Mouse (Mus musculus): ENCODE results near the gene Runx2.

Gene Runx2

GRCm38 (mm10) chr17:44588020-44588419 is 226.6 kb downstream of the Runx2 start:
- no peak for DNase-seq (ENCODE audit: low read depth)

GRCm38 (mm10) chr17:44586196-44586595 is 228.4 kb downstream of the Runx2 start:
- no peak for DNase-seq (ENCODE audit: low read depth)

DNA sequence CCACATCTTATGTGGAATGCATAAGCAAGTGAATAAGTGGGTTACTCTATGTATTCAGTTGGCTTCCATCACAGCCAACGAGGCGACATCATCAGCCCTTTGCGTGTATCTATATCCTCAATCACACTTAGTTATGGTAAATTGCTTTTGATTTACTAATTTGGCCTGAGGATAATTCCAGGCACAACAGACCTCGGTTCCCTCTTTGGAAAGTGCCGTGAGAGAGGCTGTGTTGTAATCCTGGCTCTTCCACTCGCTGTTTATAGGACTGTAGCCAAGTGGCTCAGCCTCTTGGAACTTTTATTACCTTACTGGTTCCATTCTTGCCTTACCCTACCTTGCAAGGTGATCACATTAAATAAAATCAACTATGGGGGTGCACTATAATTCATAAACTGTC is 229.8 kb downstream of the Runx2 start:
- no peak for DNase-seq (ENCODE audit: low read depth)

DNA sequence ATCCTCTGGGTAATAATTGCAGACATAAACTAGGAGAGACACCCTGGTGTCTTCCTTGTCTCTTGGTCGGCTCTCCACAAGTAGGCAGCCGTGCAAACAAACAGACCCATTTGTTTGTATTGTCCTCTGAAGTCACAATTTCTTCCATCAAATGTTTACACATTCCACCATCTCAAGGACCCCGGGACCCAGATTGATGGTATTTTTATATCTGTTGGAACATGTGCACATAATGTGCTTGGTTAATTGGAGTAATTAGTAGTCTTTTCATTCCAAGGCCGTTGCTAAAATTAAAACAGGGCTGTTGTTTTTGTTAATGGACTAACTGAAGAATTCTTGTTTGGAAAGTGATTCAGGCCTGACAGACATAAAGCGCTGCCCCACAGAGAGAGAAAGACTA is 236.8 kb downstream of the Runx2 start:
- no peak for DNase-seq (ENCODE audit: low read depth)

DNA sequence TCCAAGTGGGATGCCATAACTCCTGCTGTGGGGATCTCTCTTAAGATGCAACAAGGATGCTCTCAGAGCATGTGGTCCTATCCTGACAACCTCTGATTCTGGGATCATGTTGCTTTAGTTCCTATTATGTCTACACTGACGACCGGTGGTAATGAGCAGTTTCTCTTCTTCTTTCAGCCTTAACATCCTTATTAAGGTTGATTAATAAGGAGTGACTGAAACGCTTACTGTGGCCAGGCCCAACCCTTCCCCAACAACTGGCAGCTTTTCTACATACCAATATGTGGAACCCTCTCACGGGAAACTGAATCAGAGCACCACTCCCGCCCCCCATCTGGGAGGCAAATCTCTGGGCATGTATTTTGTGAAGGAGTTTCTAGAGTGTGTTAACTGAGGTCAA is 243.7 kb downstream of the Runx2 start:
- no peak for DNase-seq (ENCODE audit: low read depth)

DNA sequence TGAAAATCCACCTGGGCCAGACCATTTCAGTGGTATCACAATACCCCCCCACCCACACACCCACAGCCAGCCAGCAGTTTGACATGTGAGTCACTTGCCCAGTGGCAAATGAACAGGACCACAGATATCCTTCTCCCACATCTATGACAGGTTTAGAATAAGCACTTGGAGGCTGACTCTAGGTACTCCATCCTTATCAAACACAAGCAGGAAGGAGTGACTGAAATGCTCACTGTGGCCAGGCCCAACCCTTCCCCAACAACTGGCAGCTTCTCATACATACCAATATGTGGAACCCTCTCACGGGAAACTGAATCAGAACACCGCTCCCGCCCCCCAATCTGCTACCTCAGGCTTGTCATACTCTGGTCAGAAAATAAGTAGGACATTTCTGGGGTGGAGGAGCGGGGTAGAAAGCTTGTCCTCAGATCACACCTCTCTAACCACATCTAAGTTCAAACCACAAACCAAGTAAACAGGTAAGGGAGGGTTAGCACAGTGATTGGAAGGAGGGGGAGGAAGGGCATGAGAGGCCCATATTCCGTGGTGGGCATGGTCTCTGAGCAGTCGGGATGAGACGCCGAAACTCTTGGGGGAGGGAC is 245.5 kb downstream of the Runx2 start:
- DNase-seq (ENCODE audit: low read depth), result no peak

- no peak for DNase-seq (ENCODE audit: low read depth)
Measured at GRCm38 (mm10) chr17:44566992-44567391, 247.6 kb downstream of the Runx2 start.

- no peak for DNase-seq (ENCODE audit: low read depth)
Measured at GRCm38 (mm10) chr17:44565884-44566515, 248.6 kb downstream of the Runx2 start.

- no peak for DNase-seq (ENCODE audit: low read depth)
Measured at GRCm38 (mm10) chr17:44565311-44565831, 249.2 kb downstream of the Runx2 start.

GRCm38 (mm10) chr17:44564611-44565198 is 249.9 kb downstream of the Runx2 start:
- DNase-seq (ENCODE audit: low read depth), result no peak

GRCm38 (mm10) chr17:44560016-44560415 is 254.6 kb downstream of the Runx2 start:
- no peak for DNase-seq (ENCODE audit: low read depth)

DNA sequence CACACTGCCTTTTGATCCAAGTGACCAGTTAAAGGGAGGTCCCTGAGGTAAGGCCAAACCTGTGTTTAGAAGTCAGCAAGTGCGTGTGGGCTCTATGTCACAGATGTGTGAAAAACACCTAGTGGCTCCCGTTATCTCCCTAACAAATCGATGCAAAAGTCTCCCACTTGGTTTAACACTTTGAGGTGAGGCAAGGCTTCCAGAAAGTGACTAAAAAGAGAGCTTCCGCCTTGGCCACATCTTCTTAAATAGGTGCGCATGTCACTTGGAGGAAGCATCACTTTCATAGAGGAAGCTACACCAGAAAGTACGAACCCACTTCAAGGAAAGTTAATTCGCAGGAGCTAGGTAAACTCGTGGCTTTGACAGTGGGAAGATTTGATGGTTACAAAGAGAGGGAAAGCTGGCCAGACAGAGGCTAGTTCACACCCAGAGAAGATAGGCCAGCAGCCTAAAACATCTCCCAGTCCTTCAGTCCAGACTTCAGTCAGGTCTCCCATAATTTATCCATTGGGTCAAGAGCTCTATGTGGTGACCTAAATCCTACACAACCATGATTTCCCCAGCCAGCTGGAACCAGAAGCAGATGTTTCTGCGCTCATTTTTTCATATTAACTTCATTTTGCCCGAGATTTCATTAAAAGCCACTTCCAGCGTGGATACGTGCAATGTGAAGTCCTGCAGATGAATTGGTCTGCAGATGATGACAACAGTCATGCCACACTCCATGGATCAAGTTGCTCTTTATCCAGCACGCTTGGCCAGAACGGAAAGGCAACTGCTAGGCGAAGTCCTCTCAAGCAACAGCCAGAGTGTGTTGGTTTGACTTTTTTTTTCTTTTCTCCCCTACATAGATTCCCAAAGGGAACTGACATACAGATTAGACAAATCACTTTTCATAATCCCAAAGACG is 257.1 kb downstream of the Runx2 start:
- DNase-seq (ENCODE audit: low read depth), result no peak

GRCm38 (mm10) chr17:44554941-44555340 is 259.7 kb downstream of the Runx2 start:
- no peak for DNase-seq (ENCODE audit: low read depth)

DNA sequence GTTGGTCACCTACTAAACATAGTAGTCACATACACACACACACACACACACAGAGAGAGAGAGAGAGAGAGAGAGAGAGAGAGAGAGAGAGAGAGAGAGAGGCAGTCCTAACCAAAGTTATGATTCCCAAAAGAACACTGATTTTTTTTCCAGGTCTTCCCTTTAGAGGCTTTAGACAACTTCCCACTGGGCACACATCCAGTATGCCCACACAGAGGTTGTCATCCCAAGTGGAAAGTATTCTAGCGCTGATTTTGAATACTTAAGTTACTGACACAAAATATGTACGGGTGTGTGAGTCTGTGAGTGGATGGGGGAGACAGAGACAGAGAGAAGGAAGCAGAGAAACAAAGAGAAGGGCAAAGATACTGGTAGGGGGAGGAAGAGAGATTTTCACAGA is 265.0 kb downstream of the Runx2 start:
- no peak for DNase-seq (ENCODE audit: low read depth)

DNA sequence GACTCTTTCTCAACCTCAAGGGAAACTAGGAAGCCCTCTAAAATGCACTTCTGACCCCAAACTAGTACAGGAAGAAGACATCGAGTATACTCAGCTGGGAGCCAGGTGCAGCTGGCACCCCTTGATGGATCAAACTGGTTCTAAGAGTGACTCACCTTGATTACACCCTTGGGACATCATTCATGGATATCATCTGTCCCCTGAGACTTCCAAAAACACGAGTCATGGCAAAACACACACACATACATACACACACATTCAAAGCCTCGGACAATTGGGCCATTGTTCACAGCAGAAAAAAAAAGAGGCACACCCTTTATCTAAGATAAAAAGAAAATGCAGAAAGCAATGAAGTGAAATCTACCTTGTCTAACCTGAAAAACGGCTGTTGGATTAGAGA is 266.7 kb downstream of the Runx2 start:
- DNase-seq (ENCODE audit: low read depth), result no peak

- no peak for DNase-seq (ENCODE audit: low read depth)
Measured at GRCm38 (mm10) chr17:44546801-44547200, 267.8 kb downstream of the Runx2 start.

GRCm38 (mm10) chr17:44545141-44545813 is 269.3 kb downstream of the Runx2 start:
- no peak for DNase-seq (ENCODE audit: low read depth)

- no peak for DNase-seq (ENCODE audit: low read depth)
Measured at GRCm38 (mm10) chr17:44542706-44543105, 271.9 kb downstream of the Runx2 start.

GRCm38 (mm10) chr17:44540699-44541098 is 273.9 kb downstream of the Runx2 start:
- DNase-seq (ENCODE audit: low read depth), result no peak

DNA sequence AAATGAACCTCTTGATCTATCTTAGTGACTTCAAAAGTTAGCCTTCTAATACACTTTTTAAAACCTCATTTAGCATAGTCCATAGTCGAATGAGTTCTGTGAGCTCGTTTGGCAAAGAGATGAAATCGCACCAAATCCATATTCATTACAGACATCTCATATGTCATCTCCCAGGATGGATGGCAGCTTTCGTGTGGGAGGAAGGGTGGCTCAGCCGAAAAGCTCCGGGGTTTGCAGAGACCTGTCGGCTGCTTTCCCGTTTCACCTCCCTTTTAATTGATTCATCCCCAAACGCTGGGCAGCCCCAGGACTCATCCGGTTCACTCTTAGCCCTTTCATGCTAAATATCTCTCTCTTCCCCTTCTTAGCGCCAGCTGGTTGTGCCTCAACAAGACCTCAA is 275.7 kb downstream of the Runx2 start:
- DNase-seq (ENCODE audit: low read depth), result no peak

GRCm38 (mm10) chr17:44530000-44530399 is 284.6 kb downstream of the Runx2 start:
- DNase-seq (ENCODE audit: low read depth), result no peak

DNA sequence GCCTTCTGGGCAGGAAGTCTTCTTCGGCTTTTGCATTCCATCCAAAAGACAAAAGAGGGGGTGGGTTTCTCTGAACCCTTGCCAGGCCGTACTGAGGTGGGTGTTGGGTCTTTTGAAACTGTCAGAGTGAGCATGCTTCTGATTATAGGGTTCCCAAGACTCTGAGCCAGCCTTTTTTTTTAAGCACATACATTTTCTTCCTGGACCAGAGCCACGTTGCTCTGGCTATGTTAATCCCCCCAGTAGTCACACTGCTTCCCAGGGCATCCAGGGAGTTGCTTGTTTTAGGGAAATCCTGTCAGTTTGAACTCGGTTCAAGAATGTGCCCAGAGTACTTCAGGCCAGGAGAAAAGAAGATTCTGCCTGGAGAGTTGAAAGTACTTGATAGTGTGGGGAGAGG is 286.0 kb downstream of the Runx2 start:
- no peak for DNase-seq (ENCODE audit: low read depth)
